Mouse (Mus musculus) liver, postnatal 0 days (tissue): ENCODE measurements at regions not wholly inside any gene's neighbourhood (a gene's known extent, or its start where the extent isn't known, plus 50 kb on each side); places are given as distances from the start of the nearest gene placed in this dataset.

ENCODE experiments used
- ATAC-seq: fragments of 200-750 bp; cut with Nextera tagmentation; 2 replicates; pipeline ENCODE4 v1.8.0; 2017; ENCODE audit warnings: mild to moderate bottlenecking, moderate library complexity
- DNase-seq: peaks from one replicate; pipeline ENCODE4 v3.0.0-alpha.2; 2016
- H3K27ac ChIP-seq: fragments of 300-500 bp; sonication (generic); 2 replicates; pipeline ENCODE4 v1.5.1; 2014; ENCODE audit warnings: antibody characterized with exemption, moderate library complexity, mild to moderate bottlenecking, low read depth
- H3K27me3 ChIP-seq: fragments of 300-500 bp; sonication (generic); 2 replicates; pipeline ENCODE4 v1.6.1; 2014; ENCODE audit warnings: low read length, control low read depth, mixed read lengths; ENCODE audit not compliant: insufficient read depth
- H3K36me3 ChIP-seq: fragments of 300-500 bp; sonication (generic); replicated peaks from 2 replicates; pipeline ENCODE4 v1.6.1; 2014; ENCODE audit warnings: mild to moderate bottlenecking, control low read depth, low read length, moderate library complexity, mixed read lengths; ENCODE audit not compliant: insufficient read depth
- H3K4me1 ChIP-seq: fragments of 300-500 bp; sonication (generic); 2 replicates; pipeline ENCODE4 v1.6.1; 2014; ENCODE audit warnings: antibody characterized with exemption, mild to moderate bottlenecking, control low read depth; ENCODE audit not compliant: insufficient read depth
- H3K4me2 ChIP-seq: fragments of 300-500 bp; sonication (generic); 2 replicates; pipeline ENCODE4 v1.6.1; 2014; ENCODE audit warnings: low read depth, mild to moderate bottlenecking, low read length, moderate library complexity, mixed read lengths
- H3K4me3 ChIP-seq: fragments of 300-500 bp; sonication (generic); 2 replicates; pipeline ENCODE4 v1.5.1; 2014; ENCODE audit warnings: low read depth, low read length
- H3K9ac ChIP-seq: fragments of 300-500 bp; sonication (generic); replicated peaks from 2 replicates; pipeline ENCODE4 v1.6.1; 2014; ENCODE audit warnings: mild to moderate bottlenecking, moderate library complexity
- H3K9me3 ChIP-seq: fragments of 300-500 bp; sonication (generic); 2 replicates; pipeline ENCODE4 v1.6.1; 2016; ENCODE audit warnings: mild to moderate bottlenecking, control low read depth, low read length, mixed read lengths
- CTCF ChIP-seq: sonication (generic); IDR thresholded peaks from 2 replicates; pipeline ENCODE4 v1.5.1; 2016; ENCODE audit warnings: antibody characterized with exemption, low read depth
- EP300 ChIP-seq: IDR thresholded peaks from 2 replicates; pipeline ENCODE4 v1.6.1; 2016; ENCODE audit warnings: antibody characterized with exemption, low read depth, mild to moderate bottlenecking
- WGBS: fragments of 180-500 bp; shearing (Covaris S2); extraction: QIAGEN DNeasy Blood & Tissue Kit; methylation state at CpG from one replicate; pipeline ENCODE4 v1.1.7; 2014; ENCODE audit not compliant: insufficient replicate concordance; 5-methylcytosine and 5-hydroxymethylcytosine counted together

GRCm38 (mm10) chr14:47992091-47992490, 128.5 kb upstream of the Peli2 start:
- 61% methylated on average over 5 of the region's 5 CpGs for WGBS

GRCm38 (mm10) chr14:47992851-47993250, 127.8 kb upstream of the Peli2 start:
- Histone ChIP-seq H3K9ac (no peak overlapping the region), H3K36me3 (no peaks in the 10 kb centered on the region), H3K4me1 (no peaks in the 10 kb centered on the region), H3K27me3 (no peaks in the 10 kb centered on the region), H3K4me3 (no peak overlapping the region), H3K27ac (no peak overlapping the region), H3K9me3 (no peaks in the 10 kb centered on the region), H3K4me2 (no peak overlapping the region)
- 82% methylated on average over 5 of the region's 5 CpGs for WGBS
- DNase-seq (no peak), ATAC-seq (no peak)
- TF ChIP-seq EP300 (no peak), CTCF (no peak)

More at GRCm38 (mm10) chr14:47992091-47992490, 128.5 kb upstream of the Peli2 start:
- DNase-seq: no peak
- TF ChIP-seq CTCF: no peak
- no peak for TF ChIP-seq EP300
- Histone ChIP-seq H3K4me3 (no peak overlapping the region), H3K36me3 (no peaks in the 10 kb centered on the region), H3K4me1 (no peaks in the 10 kb centered on the region), H3K27me3 (no peaks in the 10 kb centered on the region), H3K4me2 (no peak overlapping the region), H3K9ac (no peak overlapping the region), H3K27ac (no peak overlapping the region), H3K9me3 (no peaks in the 10 kb centered on the region)
- ATAC-seq: no peak

- no peak for TF ChIP-seq CTCF
- no peak for TF ChIP-seq EP300
These were observed 121.7 kb upstream of the Peli2 start for GRCm38 (mm10) chr14:47998936-47999335.

GRCm38 (mm10) chr14:48005092-48005928, 115.3 kb upstream of the Peli2 start:
- Histone ChIP-seq H3K4me3 (no peak overlapping the region), H3K9ac (no peak overlapping the region), H3K27me3 (no peaks in the 10 kb centered on the region), H3K27ac (no peak overlapping the region), H3K4me1 (no peaks in the 10 kb centered on the region), H3K9me3 (no peaks in the 10 kb centered on the region), H3K4me2 (no peak overlapping the region), H3K36me3 (no peaks in the 10 kb centered on the region)
- 68% methylated on average over 6 of the region's 6 CpGs for WGBS
- no peak for DNase-seq
- TF ChIP-seq EP300 (no peak), CTCF (no peak)
- ATAC-seq: no peak

More at GRCm38 (mm10) chr14:47998936-47999335, 121.7 kb upstream of the Peli2 start:
- no peak for ATAC-seq
- DNase-seq: no peak
- 85% methylated on average over 8 of the region's 8 CpGs for WGBS
- H3K4me1 ChIP-seq: no peaks in the 10 kb centered on the region
- no peak overlapping the region for H3K4me3 ChIP-seq
- H3K27ac ChIP-seq: no peak overlapping the region
- no peak overlapping the region for H3K4me2 ChIP-seq
- H3K27me3 ChIP-seq: no peaks in the 10 kb centered on the region
- no peaks in the 10 kb centered on the region for H3K9me3 ChIP-seq
- H3K9ac ChIP-seq: no peak overlapping the region
- H3K36me3 ChIP-seq: no peaks in the 10 kb centered on the region

GRCm38 (mm10) chr14:48005929-48006309, 114.7 kb upstream of the Peli2 start:
- no peak for TF ChIP-seq EP300
- H3K4me3 ChIP-seq: no peak overlapping the region
- ATAC-seq (no peak), DNase-seq (no peak)
- H3K9me3 ChIP-seq: no peaks in the 10 kb centered on the region
- no peak overlapping the region for H3K4me2 ChIP-seq
- 82% methylated on average over 1 of the region's 1 CpGs for WGBS
- no peak overlapping the region for H3K27ac ChIP-seq
- no peaks in the 10 kb centered on the region for H3K4me1 ChIP-seq
- H3K27me3 ChIP-seq: no peaks in the 10 kb centered on the region
- no peak overlapping the region for H3K9ac ChIP-seq
- no peaks in the 10 kb centered on the region for H3K36me3 ChIP-seq

- Histone ChIP-seq H3K27me3 (no peaks in the 10 kb centered on the region), H3K27ac (no peak overlapping the region), H3K4me3 (no peak overlapping the region), H3K36me3 (no peaks in the 10 kb centered on the region), H3K4me2 (no peak overlapping the region), H3K9ac (no peak overlapping the region), H3K9me3 (no peaks in the 10 kb centered on the region), H3K4me1 (no peaks in the 10 kb centered on the region)
- no peak for TF ChIP-seq EP300
- TF ChIP-seq CTCF: no peak
- 51% methylated on average over 2 of the region's 2 CpGs for WGBS
- DNase-seq: no peak
- ATAC-seq: no peak
These were observed 108.0 kb upstream of the Peli2 start for GRCm38 (mm10) chr14:48012361-48013215.
